Mouse (Mus musculus): Measurements from ENCODE around the gene Aif1. TPM values are rescaled to one million over a fixed set of nuclear protein-coding genes. Genes with fewer than 3 reads are reported as not detected.

Gene Aif1
- total RNA-seq (2021) = 1 to 10 TPM; 1.4 to 2.8 TPM
- long read RNA-seq, experiment 1, partial matches to known transcripts = 0 of 1 reads
- long read RNA-seq, experiment 1, other reads (novel, unspliced or antisense) = 0 of 1 reads
- long read RNA-seq, experiment 2, partial matches to known transcripts = 0 of 2 reads
- long read RNA-seq, experiment 2, other reads (novel, unspliced or antisense) = 0 of 2 reads

DNA sequence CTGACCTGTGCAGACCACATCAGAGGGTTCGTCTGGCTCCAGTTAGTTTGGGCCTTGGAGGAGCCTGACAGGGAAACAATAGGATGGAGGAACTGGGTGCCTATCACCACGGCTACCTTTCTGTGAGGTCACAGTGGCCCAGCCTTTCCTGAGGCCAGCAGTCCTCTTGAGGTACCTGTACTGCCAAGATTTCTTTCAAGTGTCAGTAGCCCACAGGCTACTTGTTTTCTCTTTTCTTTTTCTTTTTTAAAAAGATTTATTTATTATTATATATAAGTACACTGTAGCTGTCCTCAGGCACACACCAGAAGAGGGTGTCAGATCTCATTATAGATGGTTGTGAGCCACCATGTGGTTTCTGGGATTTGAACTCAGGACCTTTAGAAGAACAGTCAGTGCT lies at the start of gene Aif1:
Gene Aif1, minus strand, starts transcription at position 101 of the 400 bp plus-strand sequence.
- intact Hi-C loops (cut with DNase I) = no loop called here
- no peak for DNase-seq

DNA sequence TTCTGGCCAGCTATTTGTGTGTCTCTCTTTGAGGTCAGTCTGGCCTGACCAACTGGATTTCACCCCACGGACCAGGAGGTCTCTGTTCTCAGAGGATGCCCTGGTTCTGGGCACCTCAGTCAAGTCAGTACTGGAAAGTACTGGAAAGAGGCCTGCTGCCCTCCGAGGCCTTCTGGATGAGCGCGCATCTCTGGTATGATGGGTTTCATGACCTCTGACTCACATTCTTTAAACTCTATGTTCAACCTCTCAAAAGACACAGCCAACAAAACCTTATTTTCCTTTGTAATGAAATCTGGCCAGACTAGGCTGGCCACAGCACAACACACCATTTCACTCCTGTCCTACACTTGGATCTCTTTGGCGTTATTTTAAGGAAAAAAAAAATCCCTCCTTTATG lies 49.6 kb upstream of the Aif1 start:
- intact Hi-C loops (cut with DNase I) = no loop called here
- no peak for DNase-seq

GRCm38 (mm10) chr17:35224641-35225040 lies 48.8 kb upstream of the Aif1 start:
- DNase-seq = no peak
- intact Hi-C loops (cut with DNase I) = no loop called here

DNA sequence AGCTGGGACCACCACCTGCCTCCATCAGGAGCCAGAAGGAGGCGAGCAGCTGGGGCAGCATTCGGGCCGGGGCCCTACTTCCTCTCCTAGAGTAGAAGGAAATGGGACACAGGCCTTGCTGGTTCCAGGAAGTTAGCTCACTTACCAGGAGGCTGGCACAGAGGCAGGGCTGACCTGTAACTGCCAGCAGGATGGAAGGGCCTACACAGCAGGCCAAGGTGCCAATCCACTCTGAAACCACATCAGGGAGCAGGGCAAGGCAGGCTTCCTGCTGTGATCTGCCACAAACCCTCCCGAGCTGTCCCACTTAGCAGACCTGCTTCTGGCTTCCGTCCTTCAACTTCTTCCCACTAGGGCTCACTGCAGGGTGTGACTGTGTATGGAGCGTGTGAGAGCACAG lies 46.4 kb upstream of the Aif1 start:
- intact Hi-C loops (cut with DNase I) = no loop called here
- no peak for DNase-seq

- intact Hi-C loops (cut with DNase I) = loop anchor here (2.0 kb wide), 1 partner anchor 24 kb away; no protein-coding TSS in a partner anchor
- DNase-seq = peak; percentile 72 to 74
These were observed 44.5 kb upstream of the Aif1 start, which contains the start of gene Gm16181 for GRCm38 (mm10) chr17:35220156-35220952. Gm16181 (plus strand) TSS chr17:35220834.

GRCm38 (mm10) chr17:35219601-35220041 lies 43.8 kb upstream of the Aif1 start:
- intact Hi-C loops (cut with DNase I) = loop anchor here (2.0 kb wide), 2 partner anchors 17 to 23 kb away; partner anchors contain the start of gene Tnf
- no peak for DNase-seq

DNA sequence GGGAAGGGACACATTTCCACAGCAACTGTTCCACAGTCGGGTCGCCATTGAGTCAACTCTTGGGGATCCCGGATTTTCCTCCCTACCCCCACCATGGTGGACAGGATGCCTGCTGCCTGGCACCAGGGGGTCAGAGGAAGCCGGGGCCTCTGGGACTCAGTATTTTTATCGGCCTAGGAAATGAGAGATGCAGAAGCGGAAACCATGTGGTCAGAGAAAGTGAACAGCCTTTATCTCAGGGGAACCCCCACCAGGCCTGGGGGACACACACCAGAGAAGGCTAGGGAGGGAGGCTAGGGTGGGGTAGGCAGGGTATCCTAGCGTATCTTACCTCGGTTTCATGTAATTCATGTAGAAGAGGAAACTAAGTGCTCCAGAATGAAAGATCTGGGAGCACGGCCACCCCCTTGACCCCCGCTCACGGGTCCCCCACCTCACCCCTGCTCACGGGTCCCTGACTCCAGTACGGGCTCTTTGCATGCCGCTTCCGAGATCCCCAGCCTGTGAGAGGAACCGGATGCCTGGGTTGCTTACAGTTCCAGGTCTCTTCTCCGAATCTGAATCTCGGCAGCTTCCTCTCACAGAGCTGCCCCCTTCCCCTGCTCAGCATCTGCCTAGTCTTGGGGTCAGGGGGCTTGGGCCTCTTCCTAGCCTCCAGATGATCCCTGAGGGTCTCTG lies 42.8 kb upstream of the Aif1 start:
- intact Hi-C loops (cut with DNase I) = loop anchor here (2.0 kb wide), 1 partner anchor 16 kb away; the partner anchor contains the start of gene Tnf

GRCm38 (mm10) chr17:35213071-35213470 lies 37.2 kb upstream of the Aif1 start:
- no peak for DNase-seq
- intact Hi-C loops (cut with DNase I) = no loop called here

More for the DNA sequence above, 42.8 kb upstream of the Aif1 start:
- peak in 1 of 2 experiments; percentile 51 for DNase-seq

- DNase-seq = no peak
- intact Hi-C loops (cut with DNase I) = no loop called here
These were observed 34.7 kb upstream of the Aif1 start for GRCm38 (mm10) chr17:35210593-35210992.

- intact Hi-C loops (cut with DNase I) = no loop called here
- DNase-seq = no peak
These were observed 34.1 kb upstream of the Aif1 start for GRCm38 (mm10) chr17:35209785-35210535.

- intact Hi-C loops (cut with DNase I) = no loop called here
- DNase-seq = no peak
These were observed 29.5 kb upstream of the Aif1 start for GRCm38 (mm10) chr17:35205380-35205769.

DNA sequence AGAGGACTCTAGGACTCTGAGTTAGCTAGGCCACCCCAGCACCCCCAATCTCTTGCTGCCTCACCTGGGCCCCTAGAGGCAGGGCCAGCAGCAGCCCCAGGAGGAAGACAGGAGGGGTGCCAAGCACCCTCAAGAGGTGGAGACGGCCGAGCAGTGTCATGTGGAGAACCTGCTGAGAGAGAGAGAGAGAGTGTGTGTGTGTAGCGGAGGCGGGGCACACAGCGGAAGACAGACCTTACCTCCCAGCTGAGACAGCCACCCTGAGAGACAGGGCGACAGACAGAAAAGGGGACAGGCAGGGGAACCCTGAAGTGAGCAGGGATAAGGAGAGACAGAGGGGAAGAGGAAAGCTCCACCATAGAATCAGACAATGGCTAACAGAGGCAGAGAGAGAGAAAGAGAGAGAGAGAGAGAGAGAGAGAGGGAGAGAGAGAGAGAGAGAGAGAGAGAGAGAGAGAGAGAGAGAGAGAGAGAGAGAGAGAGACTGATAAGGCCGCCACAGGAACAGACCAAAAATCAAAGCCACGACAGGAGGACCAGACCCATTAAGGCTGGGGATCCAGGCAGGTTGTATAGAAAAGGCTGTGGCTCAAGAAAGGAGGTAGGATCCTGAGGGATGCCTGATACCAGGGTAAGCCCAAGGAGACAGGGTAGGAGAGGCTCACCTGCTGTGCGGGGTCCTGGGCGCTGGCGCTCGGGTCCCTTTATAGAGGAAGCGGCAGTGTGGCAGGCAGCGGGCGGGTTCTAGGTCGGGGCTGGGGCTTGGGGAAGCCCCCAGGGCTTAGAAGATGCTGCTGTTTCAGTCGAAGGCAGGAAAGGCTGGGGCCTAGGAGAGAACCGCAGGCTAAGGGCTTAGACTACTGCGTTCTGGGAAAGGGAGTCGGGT lies 28.9 kb upstream of the Aif1 start, which contains the start of gene Lta:
Gene Lta, minus strand, starts transcription at position 858 of the 886 bp plus-strand sequence.
- intact Hi-C loops (cut with DNase I) = no loop called here
- no peak for DNase-seq

GRCm38 (mm10) chr17:35202442-35202841 lies 26.6 kb upstream of the Aif1 start:
- DNase-seq = no peak

DNA sequence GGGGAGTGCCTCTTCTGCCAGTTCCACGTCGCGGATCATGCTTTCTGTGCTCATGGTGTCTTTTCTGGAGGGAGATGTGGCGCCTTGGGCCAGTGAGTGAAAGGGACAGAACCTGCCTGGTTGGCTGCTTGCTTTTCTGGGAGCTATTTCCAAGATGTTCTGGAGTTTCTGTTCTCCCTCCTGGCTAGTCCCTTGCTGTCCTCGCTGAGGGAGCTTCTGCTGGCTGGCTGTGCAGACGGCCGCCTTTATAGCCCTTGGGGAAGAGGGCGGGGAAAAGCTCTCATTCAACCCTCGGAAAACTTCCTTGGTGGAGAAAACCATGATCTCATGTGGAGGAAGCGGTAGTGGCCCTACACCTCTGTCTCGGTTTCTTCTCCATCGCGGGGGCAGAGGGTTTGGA lies 25.9 kb upstream of the Aif1 start, which contains the start of gene Tnf:
Gene Tnf, minus strand, starts transcription at position 221 of the 400 bp plus-strand sequence.
- intact Hi-C loops (cut with DNase I) = loop anchor here (2.0 kb wide), 1 partner anchor 17 kb away; no protein-coding TSS in a partner anchor
- peak; percentile 64 to 69 for DNase-seq

More at GRCm38 (mm10) chr17:35202442-35202841, 26.6 kb upstream of the Aif1 start:
- intact Hi-C loops (cut with DNase I) = loop anchor here (2.0 kb wide), 1 partner anchor 16 kb away; no protein-coding TSS in a partner anchor

- intact Hi-C loops (cut with DNase I) = no loop called here
- no peak for DNase-seq
These were observed 25.3 kb upstream of the Aif1 start for GRCm38 (mm10) chr17:35201128-35201527.

DNA sequence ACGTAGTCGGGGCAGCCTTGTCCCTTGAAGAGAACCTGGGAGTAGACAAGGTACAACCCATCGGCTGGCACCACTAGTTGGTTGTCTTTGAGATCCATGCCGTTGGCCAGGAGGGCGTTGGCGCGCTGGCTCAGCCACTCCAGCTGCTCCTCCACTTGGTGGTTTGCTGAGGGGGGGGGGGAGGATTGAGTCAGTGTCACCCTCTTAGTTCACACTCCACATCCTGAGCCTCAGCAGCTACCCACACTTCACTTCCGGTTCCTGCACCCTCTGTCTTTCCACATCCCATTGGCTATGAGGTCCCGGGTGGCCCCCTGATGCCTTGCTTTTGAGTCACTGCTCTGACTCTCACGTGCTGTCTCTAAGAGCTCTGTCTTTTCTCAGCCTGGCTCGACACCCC lies 24.5 kb upstream of the Aif1 start:
- DNase-seq = no peak
- intact Hi-C loops (cut with DNase I) = no loop called here

DNA sequence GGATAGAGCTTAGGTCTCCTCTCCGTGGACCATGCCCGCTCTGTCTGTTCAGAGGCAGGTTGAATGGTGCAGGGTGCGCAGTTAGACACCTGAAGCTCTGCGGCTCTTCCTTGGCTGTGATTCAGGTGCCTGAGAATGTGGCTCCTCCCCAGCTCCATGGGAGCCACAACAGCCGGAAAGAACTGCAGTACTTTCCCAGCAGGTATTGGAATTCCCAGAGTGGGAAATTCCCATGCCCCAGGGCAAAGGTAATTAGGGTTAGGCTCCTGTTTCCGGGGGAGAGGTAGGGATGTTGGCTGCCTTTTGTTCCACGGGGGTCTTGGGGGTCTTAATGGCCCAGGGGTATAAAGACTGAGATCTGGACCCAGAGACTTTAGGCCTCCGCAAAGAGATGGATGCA lies 23.1 kb upstream of the Aif1 start:
- no peak for DNase-seq
- intact Hi-C loops (cut with DNase I) = loop anchor here (5.0 kb wide), 1 partner anchor 33 kb away; the partner anchor contains the start of gene Atp6v1g2

DNA sequence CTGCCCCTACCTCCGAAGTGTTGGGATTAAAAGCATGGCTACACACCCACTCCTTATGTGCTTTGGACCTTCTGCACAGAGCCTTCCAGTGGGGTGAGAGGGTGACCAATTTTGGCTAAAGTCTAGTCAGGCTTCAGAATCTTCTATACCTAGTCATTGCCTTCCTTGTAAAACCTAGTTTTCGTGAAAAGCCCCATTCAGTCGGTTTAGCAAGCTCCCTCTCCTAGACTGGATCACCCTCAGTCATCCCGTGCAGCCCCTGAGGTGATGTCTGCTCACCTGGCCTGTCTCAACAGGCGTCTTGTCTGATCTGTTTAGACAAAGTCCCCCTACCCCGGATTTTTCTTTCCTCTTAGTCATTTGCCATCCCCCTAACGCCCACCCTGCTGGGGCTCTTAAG lies 22.2 kb upstream of the Aif1 start:
- DNase-seq = no peak
- intact Hi-C loops (cut with DNase I) = loop anchor here (5.0 kb wide), 1 partner anchor 34 kb away; the partner anchor contains the start of gene Atp6v1g2

GRCm38 (mm10) chr17:35197126-35197525 lies 21.3 kb upstream of the Aif1 start:
- DNase-seq = no peak
- intact Hi-C loops (cut with DNase I) = loop anchor here (2.0 to 5.0 kb wide), 2 partner anchors 24 to 35 kb away; partner anchors contain the start of genes Atp6v1g2 and Gm16181

All from heart, postnatal 14 days (tissue).